Mouse (Mus musculus): Measurements from ENCODE around the gene Trip12. TPM values are rescaled to one million over a fixed set of nuclear protein-coding genes. Genes with fewer than 3 reads are reported as not detected.

Gene Trip12
- polyA plus RNA-seq (2015; fragmentation: Nextera tagmentation; extraction: Ambion mirVana): 78.5 and 85.0 TPM in 2 replicates

- peak within 1 kb of the TSS; percentile 96 for H3K9ac ChIP-seq (replicated peaks)
- H3K4me2 ChIP-seq (replicated peaks): peak within 1 kb of the TSS; percentile 82
- under 1% methylated on average over 39 of the region's 39 CpGs for WGBS
- ATAC-seq: no peak
- H3K27ac ChIP-seq: peak within 1 kb of the TSS; percentile 97
- no peaks in the 10 kb centered on the region for H3K9me3 ChIP-seq
- peaks cover 32% of the 10 kb centered on the region for H3K4me1 ChIP-seq (replicated peaks)
- peaks cover 4% of the 10 kb centered on the region for H3K36me3 ChIP-seq
- H3K4me3 ChIP-seq (replicated peaks): peak within 1 kb of the TSS; percentile 93
- H3K27me3 ChIP-seq: no peaks in the 10 kb centered on the region
Measured at GRCm38 (mm10) chr1:84840018-84840664, at the start of gene Trip12. Gene Trip12 (minus strand): TSS chr1:84840516.

GRCm38 (mm10) chr1:84890005-84890393 lies 49.7 kb upstream of the Trip12 start:
- Histone ChIP-seq H3K4me3 (replicated peaks) (no peak overlapping the region), H3K4me2 (replicated peaks) (peak overlapping the region; percentile 29), H3K36me3 (no peaks in the 10 kb centered on the region), H3K27me3 (no peaks in the 10 kb centered on the region), H3K9ac (replicated peaks) (no peak overlapping the region), H3K27ac (peak overlapping the region; percentile 91), H3K9me3 (no peaks in the 10 kb centered on the region), H3K4me1 (replicated peaks) (peaks cover 16% of the 10 kb centered on the region)
- WGBS: 3% methylated on average over 7 of the region's 7 CpGs
- peak; percentile 90 for ATAC-seq

GRCm38 (mm10) chr1:84889330-84890004 lies 49.2 kb upstream of the Trip12 start:
- H3K36me3 ChIP-seq: no peaks in the 10 kb centered on the region
- peak overlapping the region; percentile 29 for H3K4me2 ChIP-seq (replicated peaks)
- peaks cover 16% of the 10 kb centered on the region for H3K4me1 ChIP-seq (replicated peaks)
- no peaks in the 10 kb centered on the region for H3K9me3 ChIP-seq
- H3K4me3 ChIP-seq (replicated peaks): no peak overlapping the region
- peak; percentile 77 for ATAC-seq
- H3K27me3 ChIP-seq: no peaks in the 10 kb centered on the region
- WGBS: 23% methylated on average over 8 of the region's 8 CpGs
- H3K27ac ChIP-seq: peak overlapping the region; percentile 91
- no peak overlapping the region for H3K9ac ChIP-seq (replicated peaks)

DNA sequence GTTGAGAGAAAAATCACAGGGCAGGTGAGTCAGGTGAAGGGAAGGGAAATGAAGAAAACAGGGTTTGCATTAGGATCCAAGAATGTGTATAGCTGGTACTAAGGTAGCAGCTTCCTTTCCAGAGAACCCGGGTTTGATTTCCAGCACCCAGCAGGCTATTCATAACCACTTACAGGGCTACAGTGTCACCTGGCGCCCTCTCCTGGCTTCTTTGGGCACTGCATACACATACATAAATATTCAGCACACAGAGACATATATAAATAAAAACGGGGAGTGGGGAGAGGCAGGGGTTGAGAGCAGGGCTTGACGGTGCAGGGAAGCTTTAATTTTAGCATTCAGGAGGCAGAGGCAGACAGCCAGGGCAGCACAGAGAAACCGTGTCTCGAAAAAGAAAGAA lies 45.6 kb upstream of the Trip12 start:
- ATAC-seq: no peak
- H3K27ac ChIP-seq: no peak overlapping the region
- H3K4me3 ChIP-seq (replicated peaks): no peak overlapping the region
- no peaks in the 10 kb centered on the region for H3K9me3 ChIP-seq
- H3K36me3 ChIP-seq: no peaks in the 10 kb centered on the region
- no peak overlapping the region for H3K9ac ChIP-seq (replicated peaks)
- no peak overlapping the region for H3K4me2 ChIP-seq (replicated peaks)
- WGBS: 90% methylated on average over 6 of the region's 6 CpGs
- peaks cover 16% of the 10 kb centered on the region for H3K4me1 ChIP-seq (replicated peaks)
- H3K27me3 ChIP-seq: no peaks in the 10 kb centered on the region

DNA sequence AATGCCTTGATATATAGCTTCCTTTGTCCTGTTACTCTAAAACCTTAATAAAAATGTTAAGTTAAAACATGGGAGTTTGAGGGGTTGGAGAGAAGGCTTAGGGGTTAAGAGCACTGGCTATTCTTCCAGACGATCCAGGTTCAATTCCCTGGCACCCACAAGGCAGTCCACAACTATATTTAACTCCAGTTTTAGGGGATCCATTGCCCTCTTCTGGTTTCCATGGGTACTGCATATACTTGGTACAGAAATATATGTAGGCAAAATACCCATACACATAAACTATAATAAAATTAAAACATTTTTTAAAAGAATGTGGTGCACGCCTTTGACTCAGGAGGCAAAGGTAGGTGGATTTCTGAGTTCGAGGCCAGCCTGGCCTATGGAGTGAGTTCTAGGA lies 44.9 kb upstream of the Trip12 start:
- H3K36me3 ChIP-seq: no peaks in the 10 kb centered on the region
- no peak overlapping the region for H3K4me3 ChIP-seq (replicated peaks)
- no peaks in the 10 kb centered on the region for H3K9me3 ChIP-seq
- no peak overlapping the region for H3K4me2 ChIP-seq (replicated peaks)
- peaks cover 12% of the 10 kb centered on the region for H3K4me1 ChIP-seq (replicated peaks)
- no peak overlapping the region for H3K27ac ChIP-seq
- WGBS: 88% methylated on average over 3 of the region's 3 CpGs
- no peak for ATAC-seq
- H3K9ac ChIP-seq (replicated peaks): no peak overlapping the region
- no peaks in the 10 kb centered on the region for H3K27me3 ChIP-seq

GRCm38 (mm10) chr1:84883889-84884288 lies 43.6 kb upstream of the Trip12 start:
- Histone ChIP-seq H3K9me3 (no peaks in the 10 kb centered on the region), H3K27ac (no peak overlapping the region), H3K4me1 (replicated peaks) (no peaks in the 10 kb centered on the region), H3K4me2 (replicated peaks) (no peak overlapping the region), H3K9ac (replicated peaks) (no peak overlapping the region), H3K36me3 (no peaks in the 10 kb centered on the region), H3K4me3 (replicated peaks) (no peak overlapping the region), H3K27me3 (no peaks in the 10 kb centered on the region)
- 71% methylated on average over 4 of the region's 4 CpGs for WGBS
- no peak for ATAC-seq

DNA sequence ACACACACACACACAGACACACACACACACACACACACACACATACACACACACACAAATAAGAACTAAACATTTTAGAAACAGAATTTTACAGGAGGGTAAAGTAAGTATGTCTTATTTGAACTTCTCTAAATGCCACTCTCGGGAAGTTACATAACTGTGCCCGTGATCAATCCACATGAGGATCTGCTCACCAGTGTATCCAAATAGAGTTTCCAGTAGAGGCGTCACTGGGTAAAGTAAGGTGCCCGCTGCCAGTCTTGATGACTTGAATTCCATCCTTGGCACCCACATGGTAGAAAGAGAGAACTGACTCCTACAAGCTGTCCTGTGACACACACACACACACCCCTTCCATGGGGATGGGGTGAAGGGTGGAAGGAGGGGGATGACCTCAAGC lies 42.6 kb upstream of the Trip12 start:
- no peak overlapping the region for H3K4me3 ChIP-seq (replicated peaks)
- no peaks in the 10 kb centered on the region for H3K4me1 ChIP-seq (replicated peaks)
- WGBS: 93% methylated on average over 4 of the region's 4 CpGs
- H3K27me3 ChIP-seq: no peaks in the 10 kb centered on the region
- H3K27ac ChIP-seq: no peak overlapping the region
- H3K9me3 ChIP-seq: no peaks in the 10 kb centered on the region
- no peak for ATAC-seq
- H3K9ac ChIP-seq (replicated peaks): no peak overlapping the region
- H3K36me3 ChIP-seq: no peaks in the 10 kb centered on the region
- H3K4me2 ChIP-seq (replicated peaks): no peak overlapping the region

DNA sequence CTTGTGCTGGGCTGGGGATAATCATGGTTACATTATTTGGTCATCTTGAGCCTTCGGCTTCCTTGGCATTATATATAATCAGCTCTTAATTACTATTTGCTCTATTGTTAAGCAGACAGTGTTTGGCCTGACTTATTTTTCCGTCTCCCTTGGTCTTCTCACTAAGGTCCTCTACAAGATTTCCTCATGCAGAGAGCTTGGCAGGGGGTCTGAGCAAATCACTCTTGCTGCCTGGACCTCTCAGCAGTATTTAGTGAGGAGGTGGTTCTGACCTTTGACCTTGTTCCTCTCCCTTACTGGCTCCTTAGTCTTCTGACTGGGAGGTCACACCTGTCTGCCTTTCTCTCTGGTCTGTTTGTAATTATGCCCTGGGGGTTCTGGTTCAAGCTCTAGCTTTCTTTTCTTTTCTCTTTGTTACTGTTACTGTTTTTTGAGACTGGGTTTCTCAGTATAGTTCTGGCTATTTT lies 41.8 kb upstream of the Trip12 start:
- no peaks in the 10 kb centered on the region for H3K4me1 ChIP-seq (replicated peaks)
- no peak overlapping the region for H3K27ac ChIP-seq
- no peaks in the 10 kb centered on the region for H3K36me3 ChIP-seq
- no peak overlapping the region for H3K4me3 ChIP-seq (replicated peaks)
- H3K9ac ChIP-seq (replicated peaks): no peak overlapping the region
- no peaks in the 10 kb centered on the region for H3K9me3 ChIP-seq
- WGBS: 33% methylated on average over 2 of the region's 2 CpGs
- no peak overlapping the region for H3K4me2 ChIP-seq (replicated peaks)
- 0 out of 2 replicates have a peak, but pooled peaks have one; percentile 55 for ATAC-seq
- H3K27me3 ChIP-seq: no peaks in the 10 kb centered on the region

GRCm38 (mm10) chr1:84881248-84882065 lies 41.1 kb upstream of the Trip12 start:
- WGBS: 64% methylated on average over 11 of the region's 11 CpGs
- ATAC-seq: no peak

DNA sequence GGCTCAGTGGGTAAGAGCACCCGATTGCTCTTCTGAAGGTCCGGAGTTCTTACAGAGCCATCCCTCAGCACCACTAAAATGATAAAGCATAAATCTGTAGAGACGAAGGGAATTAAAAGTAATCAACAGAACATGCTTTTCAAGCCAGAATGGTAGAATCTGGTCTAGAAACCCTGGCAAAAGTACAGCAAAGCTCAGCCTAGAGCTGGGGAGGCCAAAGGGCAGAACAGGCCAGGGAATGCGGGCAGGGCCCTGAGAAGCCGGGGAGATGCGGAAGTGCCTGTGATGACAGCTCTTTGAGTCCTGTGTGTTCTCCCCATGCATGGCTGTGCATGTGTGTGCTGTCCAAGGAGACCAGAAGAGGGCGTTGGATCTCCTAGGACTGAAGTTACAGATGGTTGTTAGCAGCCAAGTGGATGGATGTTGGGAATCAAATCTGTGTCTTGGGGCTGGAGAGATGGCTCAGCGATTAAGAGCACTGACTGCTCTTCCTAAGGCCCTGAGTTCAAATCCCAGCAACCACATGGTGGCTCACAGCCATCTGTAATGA lies 39.3 kb upstream of the Trip12 start:
- Histone ChIP-seq H3K4me1 (replicated peaks) (no peaks in the 10 kb centered on the region), H3K9me3 (no peaks in the 10 kb centered on the region), H3K27me3 (no peaks in the 10 kb centered on the region), H3K4me2 (replicated peaks) (no peak overlapping the region), H3K36me3 (no peaks in the 10 kb centered on the region), H3K9ac (replicated peaks) (no peak overlapping the region), H3K4me3 (replicated peaks) (no peak overlapping the region), H3K27ac (no peak overlapping the region)
- ATAC-seq: no peak
- 95% methylated on average over 8 of the region's 8 CpGs for WGBS

More at GRCm38 (mm10) chr1:84881248-84882065, 41.1 kb upstream of the Trip12 start:
- H3K36me3 ChIP-seq: no peaks in the 10 kb centered on the region
- H3K9ac ChIP-seq (replicated peaks): no peak overlapping the region
- H3K4me3 ChIP-seq (replicated peaks): no peak overlapping the region
- H3K27me3 ChIP-seq: no peaks in the 10 kb centered on the region
- no peaks in the 10 kb centered on the region for H3K9me3 ChIP-seq
- no peak overlapping the region for H3K27ac ChIP-seq
- no peaks in the 10 kb centered on the region for H3K4me1 ChIP-seq (replicated peaks)
- no peak overlapping the region for H3K4me2 ChIP-seq (replicated peaks)

- Histone ChIP-seq H3K9ac (replicated peaks) (no peak overlapping the region), H3K27ac (no peak overlapping the region), H3K9me3 (no peaks in the 10 kb centered on the region), H3K4me1 (replicated peaks) (no peaks in the 10 kb centered on the region), H3K36me3 (no peaks in the 10 kb centered on the region), H3K4me3 (replicated peaks) (no peak overlapping the region), H3K27me3 (no peaks in the 10 kb centered on the region), H3K4me2 (replicated peaks) (no peak overlapping the region)
- ATAC-seq: no peak
- 86% methylated on average over 2 of the region's 2 CpGs for WGBS
Measured at GRCm38 (mm10) chr1:84877590-84877989, 37.3 kb upstream of the Trip12 start.

DNA sequence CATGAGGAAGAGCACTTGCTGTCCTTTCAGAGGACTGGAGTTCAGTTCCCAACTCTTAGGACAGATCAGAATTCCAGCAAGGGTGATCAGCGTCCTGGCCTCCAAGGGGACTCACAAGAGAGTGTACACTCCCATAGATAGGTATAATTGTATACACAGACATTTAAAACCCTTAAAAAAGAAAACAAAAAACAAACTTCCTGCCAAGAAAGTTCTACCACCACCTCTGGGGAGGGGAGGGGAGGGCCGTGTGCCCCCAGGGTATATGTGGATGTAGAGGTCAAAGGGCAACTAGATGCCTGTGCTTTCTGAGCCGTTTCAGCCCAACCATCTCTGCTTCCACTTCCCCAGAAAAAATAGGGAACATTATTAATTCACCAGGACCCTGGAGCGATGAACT lies 32.6 kb upstream of the Trip12 start:
- H3K36me3 ChIP-seq: no peaks in the 10 kb centered on the region
- peaks cover 3% of the 10 kb centered on the region; the same call in 1 of the 2 replicates for H3K4me1 ChIP-seq (replicated peaks)
- 81% methylated on average over 4 of the region's 4 CpGs for WGBS
- no peak overlapping the region for H3K4me2 ChIP-seq (replicated peaks)
- no peaks in the 10 kb centered on the region for H3K27me3 ChIP-seq
- no peak for ATAC-seq
- no peak overlapping the region for H3K9ac ChIP-seq (replicated peaks)
- no peak overlapping the region for H3K27ac ChIP-seq
- H3K9me3 ChIP-seq: no peaks in the 10 kb centered on the region
- H3K4me3 ChIP-seq (replicated peaks): no peak overlapping the region

Measured in midbrain, embryonic 13.5 days (tissue).